Mouse (Mus musculus) testis, postnatal 14 days (tissue): Measurements from ENCODE around the gene Hinfp.
"Not testable (repeated sequence)": the region's sequence is repeated elsewhere in the genome, so short reads cannot be mapped to it uniquely, and the experiment has no call there.

ENCODE experiments used
- DNase-seq: peaks from one replicate; pipeline ENCODE4 v3.0.0; 2021; ENCODE audit warnings: low spot score

Hinfp gene

GRCm38 (mm10) chr9:44305466-44306079 lies at the start of gene Hinfp:
Gene Hinfp (minus strand): TSS chr9:44305671.
- peak; percentile 100 for DNase-seq

DNA sequence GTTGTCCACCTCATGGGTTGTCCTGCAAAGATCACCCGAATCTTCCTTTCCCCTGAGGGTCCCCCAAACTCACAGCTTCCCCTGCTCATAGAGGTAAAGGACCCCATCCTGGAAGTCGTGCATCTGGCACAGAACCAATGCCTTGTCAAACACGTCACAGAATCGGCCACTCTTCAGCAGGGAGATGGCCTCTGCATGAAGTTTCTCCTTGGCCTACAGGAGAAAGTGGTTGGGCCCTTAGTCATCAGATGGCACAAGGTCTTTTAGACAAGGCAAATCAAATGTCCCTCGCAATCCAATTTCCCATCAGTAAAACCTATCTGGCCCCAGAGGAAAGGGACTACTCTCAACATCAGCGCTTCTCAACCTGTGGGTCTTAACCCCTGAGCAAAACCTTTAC lies 47.7 kb upstream of the Hinfp start:
- DNase-seq, result no peak

- DNase-seq, result no peak
Measured at GRCm38 (mm10) chr9:44352337-44352736, 46.9 kb upstream of the Hinfp start.

DNA sequence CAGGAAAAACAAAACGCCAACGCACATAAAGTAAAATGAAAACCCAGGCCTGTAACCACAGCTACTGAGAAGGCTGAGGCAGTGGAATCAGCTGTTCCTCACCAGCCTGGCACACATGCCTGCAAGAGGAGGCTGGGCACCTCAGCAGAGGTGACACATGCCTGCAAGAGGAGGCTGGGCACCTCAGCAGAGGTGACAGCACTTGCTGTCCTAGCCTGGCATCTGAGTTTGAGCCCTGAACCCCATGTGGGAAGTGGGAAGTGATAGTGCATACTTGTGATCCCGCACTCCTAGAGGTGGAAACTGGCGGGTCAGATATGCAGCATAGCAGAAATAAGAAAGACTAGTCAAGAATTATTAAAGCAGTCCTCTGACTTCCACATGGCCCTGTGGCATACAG lies 45.9 kb upstream of the Hinfp start:
- no peak for DNase-seq

GRCm38 (mm10) chr9:44348546-44348945 lies 43.1 kb upstream of the Hinfp start:
- DNase-seq, result no peak

- DNase-seq, result no peak
Measured at GRCm38 (mm10) chr9:44347621-44348020, 42.1 kb upstream of the Hinfp start.

- no peak for DNase-seq
Measured at GRCm38 (mm10) chr9:44347166-44347565, 41.7 kb upstream of the Hinfp start.

DNA sequence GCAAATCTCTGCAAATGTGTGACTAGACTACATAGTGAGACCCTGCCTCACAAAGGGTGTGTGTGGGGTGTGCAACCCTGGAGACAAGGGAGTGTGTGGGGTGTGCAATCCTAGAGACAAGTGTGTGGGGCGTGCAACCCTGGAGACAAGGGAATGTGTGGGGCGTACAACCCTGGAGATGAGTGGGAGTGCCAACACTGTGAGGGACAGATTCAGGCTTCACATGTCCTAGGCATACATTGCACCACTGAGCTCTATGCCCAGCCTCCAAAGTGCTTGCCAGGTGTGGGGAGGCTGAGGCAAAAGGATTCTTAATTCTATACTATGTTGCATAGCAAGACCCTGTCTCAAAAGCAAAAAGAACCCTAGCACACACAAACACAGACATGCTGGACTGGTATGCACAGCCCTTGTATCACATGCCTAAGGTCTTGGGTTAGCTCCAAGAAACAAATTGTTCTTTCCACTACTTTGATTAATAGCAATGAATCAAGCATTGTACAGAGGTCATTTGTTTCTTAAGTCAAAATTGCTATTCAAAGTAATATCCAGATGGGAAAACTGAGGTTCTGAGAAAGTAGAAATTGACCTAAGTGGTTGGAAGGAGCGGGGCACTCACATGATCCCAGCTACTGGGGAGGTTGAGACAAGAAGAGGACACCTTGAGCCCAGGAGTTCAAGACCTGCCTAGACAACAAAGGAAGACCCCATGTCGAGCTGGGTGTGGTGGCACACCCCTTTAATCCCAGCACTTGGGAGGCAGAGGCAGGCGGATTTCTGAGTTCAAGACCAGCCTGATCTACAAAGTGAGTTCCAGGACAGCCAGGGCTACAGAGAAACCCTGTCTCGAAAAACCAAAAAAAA lies 40.3 kb upstream of the Hinfp start:
- DNase-seq, result peak; percentile 55

DNA sequence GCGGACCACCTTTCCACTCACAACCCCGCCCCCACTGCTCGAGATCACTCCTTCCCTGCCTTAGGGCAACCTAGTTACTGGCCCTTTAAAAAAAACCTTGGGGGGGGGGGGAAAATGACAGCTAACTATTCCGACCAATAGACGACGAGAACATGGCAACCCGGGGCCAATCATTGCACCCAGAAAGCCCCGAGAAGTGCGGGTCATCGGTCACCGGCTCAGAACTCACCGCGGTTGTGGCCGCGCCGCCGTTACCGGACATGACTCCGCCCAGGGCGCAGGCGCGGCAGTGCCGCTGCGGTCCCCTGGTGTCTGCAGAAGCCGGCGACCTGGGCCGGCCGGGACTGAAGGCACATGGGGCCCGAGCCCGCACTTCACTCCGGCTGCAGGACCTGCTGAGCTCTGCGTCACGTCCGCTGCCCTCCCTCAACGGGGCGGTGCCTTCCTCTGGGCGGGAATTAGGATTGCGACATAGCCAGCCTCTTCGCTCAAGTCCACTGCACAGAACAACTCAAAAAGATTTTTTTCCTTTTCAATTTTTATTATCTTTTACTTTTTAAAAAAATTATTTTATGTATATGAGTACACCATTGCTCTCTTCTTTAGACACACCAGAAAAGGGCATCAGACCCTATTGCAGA lies 38.4 kb upstream of the Hinfp start, which contains the start of gene Hmbs:
Hmbs (minus strand) TSS at position 448 of the 641 bp plus-strand sequence.
- DNase-seq, result peak; percentile 89

- no peak for DNase-seq
Measured at GRCm38 (mm10) chr9:44343290-44343689, 37.8 kb upstream of the Hinfp start.

GRCm38 (mm10) chr9:44342605-44343004 lies 37.1 kb upstream of the Hinfp start:
- no peak for DNase-seq

GRCm38 (mm10) chr9:44342173-44342572 lies 36.7 kb upstream of the Hinfp start:
- no peak for DNase-seq

GRCm38 (mm10) chr9:44341487-44341886 lies 36.0 kb upstream of the Hinfp start:
- DNase-seq, result no peak

GRCm38 (mm10) chr9:44338574-44338973 lies 33.1 kb upstream of the Hinfp start:
- no peak for DNase-seq

GRCm38 (mm10) chr9:44337436-44338169 lies 32.1 kb upstream of the Hinfp start:
- no peak for DNase-seq

DNA sequence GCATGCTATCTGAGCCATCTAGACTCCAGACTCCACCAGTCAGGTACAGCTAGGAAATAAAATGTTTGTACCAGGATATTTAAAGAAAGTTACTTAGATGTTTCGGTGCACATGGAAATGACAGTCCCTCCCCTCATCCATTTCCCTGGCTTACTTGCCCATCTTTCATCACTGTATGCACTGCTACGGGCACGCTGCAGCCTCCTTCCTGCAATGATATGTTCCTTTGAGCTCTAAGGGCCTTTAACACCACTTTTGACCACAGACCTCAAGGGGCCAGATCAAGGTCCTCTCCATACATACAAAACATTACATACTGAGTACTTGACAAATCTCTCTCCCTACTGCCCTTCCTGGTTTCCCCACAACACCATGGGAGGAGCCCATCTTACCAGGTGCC lies 31.5 kb upstream of the Hinfp start:
- DNase-seq, result no peak

- DNase-seq, result not testable (repeated sequence)
Measured at GRCm38 (mm10) chr9:44336513-44336912, 31.0 kb upstream of the Hinfp start.

DNA sequence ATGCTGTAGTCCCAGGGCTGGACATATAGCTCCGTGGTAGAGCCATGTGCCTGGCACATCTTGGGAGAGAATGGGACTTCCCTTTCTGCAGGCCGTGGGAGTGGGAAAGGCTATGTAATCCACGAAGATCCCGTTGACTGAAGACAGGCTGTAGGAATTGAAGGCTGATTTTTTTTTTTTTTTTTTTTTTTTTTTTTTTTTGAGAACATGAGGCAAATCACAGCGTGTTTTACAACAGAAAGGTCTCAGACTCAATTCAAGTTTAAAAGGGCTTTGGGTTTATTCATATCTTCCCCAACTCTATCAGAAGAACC lies 30.6 kb upstream of the Hinfp start:
- DNase-seq, result no peak

GRCm38 (mm10) chr9:44335331-44336092 lies 30.0 kb upstream of the Hinfp start:
- no peak for DNase-seq

DNA sequence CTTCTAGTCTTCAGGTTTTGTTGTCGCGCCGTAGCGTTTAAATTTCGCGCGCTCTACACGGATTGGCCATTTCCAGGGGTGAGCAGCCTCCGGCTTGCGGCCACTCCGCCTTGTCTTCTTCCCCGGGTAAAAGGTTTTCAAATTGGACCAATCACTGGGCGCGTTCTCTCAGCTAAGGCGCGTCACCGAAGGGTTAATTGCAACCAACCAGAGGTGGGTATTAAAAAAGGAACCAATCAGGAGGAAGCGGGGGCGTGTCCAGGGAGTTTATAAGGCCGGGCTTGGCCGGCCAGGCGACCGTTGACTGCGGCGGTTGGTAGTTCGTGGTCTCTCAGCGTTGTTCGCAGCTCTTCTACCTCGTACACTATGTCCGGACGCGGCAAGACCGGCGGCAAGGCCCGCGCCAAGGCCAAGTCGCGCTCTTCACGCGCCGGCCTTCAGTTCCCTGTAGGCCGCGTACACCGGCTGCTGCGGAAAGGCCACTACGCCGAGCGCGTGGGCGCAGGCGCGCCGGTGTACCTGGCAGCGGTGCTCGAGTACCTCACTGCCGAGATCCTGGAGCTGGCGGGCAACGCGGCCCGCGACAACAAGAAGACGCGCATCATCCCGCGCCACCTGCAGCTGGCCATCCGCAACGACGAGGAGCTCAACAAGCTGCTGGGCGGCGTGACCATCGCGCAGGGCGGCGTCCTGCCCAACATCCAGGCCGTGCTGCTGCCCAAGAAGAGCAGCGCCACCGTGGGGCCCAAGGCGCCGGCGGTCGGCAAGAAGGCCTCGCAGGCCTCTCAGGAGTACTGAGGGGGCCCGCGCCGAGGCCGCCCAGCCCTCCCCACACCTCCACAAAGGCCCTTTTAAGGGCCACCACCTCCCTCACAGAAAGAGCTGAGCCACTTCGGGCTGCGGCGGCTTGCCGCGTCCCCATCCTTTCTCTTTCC lies 29.2 kb upstream of the Hinfp start, which contains the start of gene H2afx:
H2afx (plus strand) TSS at position 299 of the 935 bp plus-strand sequence.
- DNase-seq, result peak; percentile 100
